Mouse (Mus musculus) liver, postnatal 0 days (tissue): ENCODE measurements at regions not wholly inside any gene's neighbourhood (a gene's known extent, or its start where the extent isn't known, plus 50 kb on each side); places are given as distances from the start of the nearest gene placed in this dataset.

ENCODE experiments used
- ATAC-seq: fragments of 200-750 bp; cut with Nextera tagmentation; 2 replicates; pipeline ENCODE4 v1.8.0; 2017; ENCODE audit warnings: mild to moderate bottlenecking, moderate library complexity
- DNase-seq: peaks from one replicate; pipeline ENCODE4 v3.0.0-alpha.2; 2016
- H3K27ac ChIP-seq: fragments of 300-500 bp; sonication (generic); 2 replicates; pipeline ENCODE4 v1.5.1; 2014; ENCODE audit warnings: antibody characterized with exemption, moderate library complexity, mild to moderate bottlenecking, low read depth
- H3K27me3 ChIP-seq: fragments of 300-500 bp; sonication (generic); 2 replicates; pipeline ENCODE4 v1.6.1; 2014; ENCODE audit warnings: low read length, control low read depth, mixed read lengths; ENCODE audit not compliant: insufficient read depth
- H3K36me3 ChIP-seq: fragments of 300-500 bp; sonication (generic); replicated peaks from 2 replicates; pipeline ENCODE4 v1.6.1; 2014; ENCODE audit warnings: mild to moderate bottlenecking, control low read depth, low read length, moderate library complexity, mixed read lengths; ENCODE audit not compliant: insufficient read depth
- H3K4me1 ChIP-seq: fragments of 300-500 bp; sonication (generic); 2 replicates; pipeline ENCODE4 v1.6.1; 2014; ENCODE audit warnings: antibody characterized with exemption, mild to moderate bottlenecking, control low read depth; ENCODE audit not compliant: insufficient read depth
- H3K4me2 ChIP-seq: fragments of 300-500 bp; sonication (generic); 2 replicates; pipeline ENCODE4 v1.6.1; 2014; ENCODE audit warnings: low read depth, mild to moderate bottlenecking, low read length, moderate library complexity, mixed read lengths
- H3K4me3 ChIP-seq: fragments of 300-500 bp; sonication (generic); 2 replicates; pipeline ENCODE4 v1.5.1; 2014; ENCODE audit warnings: low read depth, low read length
- H3K9ac ChIP-seq: fragments of 300-500 bp; sonication (generic); replicated peaks from 2 replicates; pipeline ENCODE4 v1.6.1; 2014; ENCODE audit warnings: mild to moderate bottlenecking, moderate library complexity
- H3K9me3 ChIP-seq: fragments of 300-500 bp; sonication (generic); 2 replicates; pipeline ENCODE4 v1.6.1; 2016; ENCODE audit warnings: mild to moderate bottlenecking, control low read depth, low read length, mixed read lengths
- CTCF ChIP-seq: sonication (generic); IDR thresholded peaks from 2 replicates; pipeline ENCODE4 v1.5.1; 2016; ENCODE audit warnings: antibody characterized with exemption, low read depth
- EP300 ChIP-seq: IDR thresholded peaks from 2 replicates; pipeline ENCODE4 v1.6.1; 2016; ENCODE audit warnings: antibody characterized with exemption, low read depth, mild to moderate bottlenecking
- WGBS: fragments of 180-500 bp; shearing (Covaris S2); extraction: QIAGEN DNeasy Blood & Tissue Kit; methylation state at CpG from one replicate; pipeline ENCODE4 v1.1.7; 2014; ENCODE audit not compliant: insufficient replicate concordance; 5-methylcytosine and 5-hydroxymethylcytosine counted together

- H3K27ac ChIP-seq, result no peak overlapping the region
- no peaks in the 10 kb centered on the region for H3K4me1 ChIP-seq
- WGBS, result 47% methylated on average over 3 of the region's 3 CpGs
- DNase-seq (no peak), ATAC-seq (no peak)
- no peak overlapping the region for H3K4me2 ChIP-seq
- H3K9ac ChIP-seq, result no peak overlapping the region
- no peak overlapping the region for H3K4me3 ChIP-seq
- H3K36me3 ChIP-seq, result no peaks in the 10 kb centered on the region
- H3K9me3 ChIP-seq, result no peaks in the 10 kb centered on the region
- H3K27me3 ChIP-seq, result no peaks in the 10 kb centered on the region
- TF ChIP-seq EP300, result no peak
These were observed 302.1 kb upstream of the Tgfbr2 start for GRCm38 (mm10) chr9:116477309-116477708.

GRCm38 (mm10) chr9:116475206-116475955 is 300.2 kb upstream of the Tgfbr2 start:
- H3K4me2 ChIP-seq, result no peak overlapping the region
- DNase-seq, result no peak
- H3K27me3 ChIP-seq, result no peaks in the 10 kb centered on the region
- H3K9me3 ChIP-seq, result no peaks in the 10 kb centered on the region
- TF ChIP-seq CTCF, result no peak
- TF ChIP-seq EP300, result no peak
- no peak overlapping the region for H3K9ac ChIP-seq
- no peak overlapping the region for H3K4me3 ChIP-seq
- no peaks in the 10 kb centered on the region for H3K4me1 ChIP-seq
- H3K36me3 ChIP-seq, result no peaks in the 10 kb centered on the region
- 70% methylated on average over 12 of the region's 12 CpGs for WGBS
- ATAC-seq, result no peak
- no peak overlapping the region for H3K27ac ChIP-seq

- Histone ChIP-seq H3K9ac (no peak overlapping the region), H3K36me3 (no peaks in the 10 kb centered on the region), H3K27ac (no peak overlapping the region), H3K9me3 (no peaks in the 10 kb centered on the region), H3K4me2 (no peak overlapping the region), H3K27me3 (no peaks in the 10 kb centered on the region), H3K4me1 (no peaks in the 10 kb centered on the region), H3K4me3 (no peak overlapping the region)
- TF ChIP-seq EP300 (no peak), CTCF (peak; percentile 40)
- 70% methylated on average over 4 of the region's 4 CpGs for WGBS
- no peak for DNase-seq
- ATAC-seq, result no peak
These were observed 297.7 kb upstream of the Tgfbr2 start for GRCm38 (mm10) chr9:116472855-116473254.

- H3K9me3 ChIP-seq, result no peaks in the 10 kb centered on the region
- H3K4me1 ChIP-seq, result no peaks in the 10 kb centered on the region
- DNase-seq (no peak), ATAC-seq (no peak)
- no peak overlapping the region for H3K9ac ChIP-seq
- TF ChIP-seq CTCF, result no peak
- H3K4me2 ChIP-seq, result no peak overlapping the region
- H3K36me3 ChIP-seq, result no peaks in the 10 kb centered on the region
- H3K27ac ChIP-seq, result no peak overlapping the region
- H3K4me3 ChIP-seq, result no peak overlapping the region
- no peaks in the 10 kb centered on the region for H3K27me3 ChIP-seq
- 66% methylated on average over 10 of the region's 10 CpGs for WGBS
These were observed 293.6 kb upstream of the Tgfbr2 start for GRCm38 (mm10) chr9:116468569-116469250.

GRCm38 (mm10) chr9:116466336-116466735 is 291.2 kb upstream of the Tgfbr2 start:
- H3K4me1 ChIP-seq, result no peaks in the 10 kb centered on the region
- H3K9me3 ChIP-seq, result no peaks in the 10 kb centered on the region
- H3K36me3 ChIP-seq, result no peaks in the 10 kb centered on the region
- H3K9ac ChIP-seq, result no peak overlapping the region
- 72% methylated on average over 7 of the region's 7 CpGs for WGBS
- ATAC-seq (no peak), DNase-seq (no peak)
- H3K27me3 ChIP-seq, result no peaks in the 10 kb centered on the region
- no peak for TF ChIP-seq CTCF
- H3K27ac ChIP-seq, result no peak overlapping the region
- no peak overlapping the region for H3K4me2 ChIP-seq
- H3K4me3 ChIP-seq, result no peak overlapping the region

GRCm38 (mm10) chr9:116464626-116465025 is 289.5 kb upstream of the Tgfbr2 start:
- no peak for DNase-seq
- Histone ChIP-seq H3K27me3 (no peaks in the 10 kb centered on the region), H3K9ac (no peak overlapping the region), H3K36me3 (no peaks in the 10 kb centered on the region), H3K27ac (no peak overlapping the region), H3K4me3 (no peak overlapping the region), H3K4me1 (no peaks in the 10 kb centered on the region), H3K9me3 (no peaks in the 10 kb centered on the region), H3K4me2 (no peak overlapping the region)
- 54% methylated on average over 2 of the region's 2 CpGs for WGBS
- no peak for ATAC-seq
- TF ChIP-seq EP300, result no peak
- TF ChIP-seq CTCF, result no peak
